8 mouse cellular contexts compared by ENCODE assay signal in genomic region chr7:128236856-128237592, GRCm38 (mm10). TPM values are rescaled to one million over a fixed set of nuclear protein-coding genes. Genes with fewer than 3 reads are reported as not detected.
DNase-seq lines count a peak whose midpoint lies in the region; ATAC-seq lines count a peak whose summit lies in the region.

Gene Armc5 (plus strand): TSS chr7:128237342.

- H3K36me3 ChIP-seq in forebrain, embryonic 10.5 days (replicated peaks) = peaks cover 40% of the 10 kb centered on the region
- H3K36me3 ChIP-seq in heart, embryonic 14.5 days (ENCODE audit: control insufficient read depth, insufficient read depth, low read length) = peaks cover 39% of the 10 kb centered on the region
- H3K36me3 ChIP-seq in liver, embryonic 13.5 days = peaks cover 36% of the 10 kb centered on the region
- H3K36me3 ChIP-seq in stomach, embryonic 15.5 days = peaks cover 19% of the 10 kb centered on the region

- no peaks in the 10 kb centered on the region for H3K9me3 ChIP-seq in forebrain, embryonic 10.5 days
- H3K9me3 ChIP-seq in heart, embryonic 14.5 days (ENCODE audit: control insufficient read depth, low read length) = no peaks in the 10 kb centered on the region
- no peaks in the 10 kb centered on the region for H3K9me3 ChIP-seq in liver, embryonic 13.5 days (replicated peaks)
- H3K9me3 ChIP-seq in stomach, embryonic 15.5 days = no peaks in the 10 kb centered on the region

- peak within 1 kb of the TSS; percentile 84 for H3K4me2 ChIP-seq in heart, embryonic 14.5 days (ENCODE audit: low read length)
- H3K4me2 ChIP-seq in liver, embryonic 13.5 days = peak within 1 kb of the TSS; percentile 89
- peak within 1 kb of the TSS; percentile 62 for H3K4me2 ChIP-seq in stomach, embryonic 15.5 days

- no peaks in the 10 kb centered on the region for H3K27me3 ChIP-seq in forebrain, embryonic 10.5 days (ENCODE audit: poor library complexity, severe bottlenecking)
- H3K27me3 ChIP-seq in heart, embryonic 14.5 days (ENCODE audit: control insufficient read depth, insufficient read depth, low read length) = no peaks in the 10 kb centered on the region
- H3K27me3 ChIP-seq in liver, embryonic 13.5 days = no peaks in the 10 kb centered on the region
- no peaks in the 10 kb centered on the region for H3K27me3 ChIP-seq in stomach, embryonic 15.5 days (replicated peaks)

- peak; percentile 65 to 71 for DNase-seq in CD8-positive naive resting alpha-beta T cell, adult 2 months (ENCODE audit: low read depth in 2 of 2, low spot score in 2 of 2)
- DNase-seq in c-Kit-positive CD71-negative TER-119-negative erythroid progenitor cells, embryonic 14.5 days (ENCODE audit: low read depth) = peak; percentile 69
- peak; percentile 84 for DNase-seq in forebrain, embryonic 10.5 days (ENCODE audit: extremely low spot score, low spot score)
- DNase-seq in kidney, postnatal 14 days = peak; percentile 91
- peak; percentile 77 for DNase-seq in liver, embryonic 13.5 days
- DNase-seq in natural killer cell, adult 2 months (ENCODE audit: low spot score in 2 of 2) = peak; percentile 74 to 84

- WGBS in forebrain, embryonic 10.5 days = 26% methylated on average over 37 of the region's 37 CpGs
- WGBS in heart, embryonic 14.5 days = 25% methylated on average over 37 of the region's 37 CpGs
- WGBS in liver, embryonic 13.5 days (ENCODE audit: insufficient replicate concordance) = 22% methylated on average over 37 of the region's 37 CpGs
- WGBS in stomach, embryonic 15.5 days = 23% methylated on average over 37 of the region's 37 CpGs

- peaks cover 35% of the 10 kb centered on the region for H3K4me1 ChIP-seq in forebrain, embryonic 10.5 days
- H3K4me1 ChIP-seq in heart, embryonic 14.5 days (ENCODE audit: control insufficient read depth in 2 of 2, insufficient read depth in 2 of 2, low read length in 2 of 2) = peaks cover 6 to 14% of the 10 kb centered on the region in 2 experiments
- peaks cover 41% of the 10 kb centered on the region for H3K4me1 ChIP-seq in liver, embryonic 13.5 days (replicated peaks)
- peaks cover 25% of the 10 kb centered on the region for H3K4me1 ChIP-seq in stomach, embryonic 15.5 days

- peak within 1 kb of the TSS; percentile 76 for H3K4me3 ChIP-seq in forebrain, embryonic 10.5 days
- peak within 1 kb of the TSS; percentile 76 to 79 for H3K4me3 ChIP-seq in heart, embryonic 14.5 days (ENCODE audit: control insufficient read depth in 1 of 2, insufficient read depth in 1 of 2, low read depth in 1 of 2, low read length in 2 of 2)
- H3K4me3 ChIP-seq in liver, embryonic 13.5 days (replicated peaks) = peak within 1 kb of the TSS; percentile 81
- peak within 1 kb of the TSS; percentile 68 for H3K4me3 ChIP-seq in stomach, embryonic 15.5 days (replicated peaks)

- H3K9ac ChIP-seq in heart, embryonic 14.5 days (ENCODE audit: low read length) = peak within 1 kb of the TSS; percentile 87
- H3K9ac ChIP-seq in liver, embryonic 13.5 days = peak within 1 kb of the TSS; percentile 90
- peak within 1 kb of the TSS; percentile 65 for H3K9ac ChIP-seq in stomach, embryonic 15.5 days

- ATAC-seq in heart, embryonic 14.5 days (ENCODE audit: insufficient number of reproducible peaks, insufficient read depth, low FRiP score, low read depth) = peak; percentile 23; the same call in 1 of the 2 replicates
- peak; percentile 22; the same call in 1 of the 2 replicates for ATAC-seq in liver, embryonic 13.5 days (ENCODE audit: low read depth)
- peak; percentile 13; the same call in 1 of the 2 replicates for ATAC-seq in stomach, embryonic 15.5 days (ENCODE audit: insufficient read depth, low FRiP score, low read depth)

- peak within 1 kb of the TSS; percentile 98 for H3K27ac ChIP-seq in forebrain, embryonic 10.5 days
- peak within 1 kb of the TSS; percentile 97 for H3K27ac ChIP-seq in heart, embryonic 14.5 days (replicated peaks in 1 of 2; ENCODE audit: control insufficient read depth in 1 of 2, insufficient read depth in 1 of 2, low read depth in 2 of 2, low read length in 2 of 2)
- H3K27ac ChIP-seq in liver, embryonic 13.5 days = peak within 1 kb of the TSS; percentile 99
- peak within 1 kb of the TSS; percentile 99 for H3K27ac ChIP-seq in stomach, embryonic 15.5 days

RNA-seq across cellular contexts. Expression of gene Armc5, which starts in this region (rescaled TPM):
- 15.3 and 15.4 TPM in 2 replicates for polyA plus RNA-seq in forebrain, embryonic 10.5 days (2016; fragmentation: Nextera tagmentation; extraction: Ambion mirVana)
- polyA plus RNA-seq in heart, embryonic 14.5 days (2014; fragmentation: Nextera tagmentation; extraction: Ambion mirVana) = 8.2 and 8.5 TPM in 2 replicates
- 8.3 and 8.4 TPM in 2 replicates for polyA plus RNA-seq in liver, embryonic 13.5 days (2015; fragmentation: Nextera tagmentation; extraction: Ambion mirVana)
- 18.2 and 19.9 TPM in 2 replicates for polyA plus RNA-seq in stomach, embryonic 15.5 days (2015; fragmentation: Nextera tagmentation; extraction: Ambion mirVana)

Comparison
In these comparisons a context has a peak if more than half of its experiments do, and no peak if none do; other contexts are left out.
1. Peak in every context shown above with its lines: DNase-seq, ATAC-seq, H3K4me3 ChIP-seq and H3K27ac ChIP-seq.